8 mouse cellular contexts compared by ENCODE assay signal in genomic region chr7:122065656-122066055, GRCm38 (mm10). TPM values are rescaled to one million over a fixed set of nuclear protein-coding genes. Genes with fewer than 3 reads are reported as not detected.
A peak's percentile ranks its signal among the peaks of the same experiment; 100 is the strongest.
DNase-seq lines count a peak whose midpoint lies in the region; ATAC-seq and TF ChIP-seq lines count a peak whose summit lies in the region.

No protein-coding gene starts in this region.

- H3K4me1 ChIP-seq in heart, embryonic 10.5 days, result peaks cover 20% of the 10 kb centered on the region
- peaks cover 15% of the 10 kb centered on the region; the same call in 1 of the 2 replicates for H3K4me1 ChIP-seq in stomach, embryonic 14.5 days (ENCODE audit: control insufficient read depth, insufficient read depth, low read length)
- no peaks in the 10 kb centered on the region; the same call in 1 of the 2 replicates for H3K4me1 ChIP-seq in stomach, postnatal 0 days (replicated peaks; ENCODE audit: control insufficient read depth, insufficient read depth)
- H3K4me1 ChIP-seq in limb, embryonic 15.5 days, result peaks cover 27% of the 10 kb centered on the region
- H3K4me1 ChIP-seq in stomach, embryonic 16.5 days (ENCODE audit: control insufficient read depth, insufficient read depth, low read length), result peaks cover 23% of the 10 kb centered on the region

- peak; percentile 45 for DNase-seq in heart, embryonic 10.5 days (ENCODE audit: low spot score)
- no peak for DNase-seq in heart, adult 18-20 months
- no peak for DNase-seq in stomach, postnatal 0 days (ENCODE audit: low spot score)
- no peak for DNase-seq in right cerebral cortex, postnatal 4 days
- no peak for DNase-seq in layer of hippocampus, adult 9-10 months (ENCODE audit: low spot score)

- peak overlapping the region; percentile 98; the same call in 1 of the 2 replicates for H3K27ac ChIP-seq in heart, embryonic 10.5 days
- no peak overlapping the region for H3K27ac ChIP-seq in stomach, embryonic 14.5 days (ENCODE audit: low read length)
- no peak overlapping the region for H3K27ac ChIP-seq in stomach, postnatal 0 days (replicated peaks)
- H3K27ac ChIP-seq in limb, embryonic 15.5 days, result no peak overlapping the region
- 0 out of 2 replicates have a peak overlapping the region, but pooled peaks have one; percentile 96 for H3K27ac ChIP-seq in stomach, embryonic 16.5 days (ENCODE audit: low read length)

- WGBS in heart, embryonic 10.5 days, result 39% methylated on average over 1 of the region's 1 CpGs
- WGBS in stomach, embryonic 14.5 days, result 46% methylated on average over 1 of the region's 1 CpGs
- 27% methylated on average over 1 of the region's 1 CpGs for WGBS in stomach, postnatal 0 days
- 63% methylated on average over 1 of the region's 1 CpGs for WGBS in limb, embryonic 15.5 days
- 34% methylated on average over 1 of the region's 1 CpGs for WGBS in stomach, embryonic 16.5 days

- peak overlapping the region; percentile 60 for H3K4me2 ChIP-seq in stomach, embryonic 14.5 days (replicated peaks; ENCODE audit: low read depth, low read length)
- no peak overlapping the region; the same call in 1 of the 2 replicates for H3K4me2 ChIP-seq in stomach, postnatal 0 days (replicated peaks; ENCODE audit: low read depth)
- peak overlapping the region; percentile 67 for H3K4me2 ChIP-seq in limb, embryonic 15.5 days
- H3K4me2 ChIP-seq in stomach, embryonic 16.5 days (ENCODE audit: low read depth, low read length), result peak overlapping the region; percentile 69

- no peak for ATAC-seq in stomach, embryonic 14.5 days (ENCODE audit: insufficient number of reproducible peaks, insufficient read depth, low FRiP score, low read depth)
- no peak for ATAC-seq in stomach, postnatal 0 days (ENCODE audit: low FRiP score, low TSS enrichment)
- no peak for ATAC-seq in limb, embryonic 15.5 days (ENCODE audit: insufficient number of reproducible peaks, low FRiP score, low TSS enrichment, low read depth)
- ATAC-seq in stomach, embryonic 16.5 days (ENCODE audit: insufficient read depth, low FRiP score), result no peak

- peak overlapping the region; percentile 99 for H3K4me3 ChIP-seq in heart, embryonic 10.5 days
- H3K4me3 ChIP-seq in stomach, embryonic 14.5 days (ENCODE audit: low read depth, low read length), result peak overlapping the region; percentile 64; the same call in 1 of the 2 replicates
- H3K4me3 ChIP-seq in stomach, postnatal 0 days (ENCODE audit: low read depth, low read length), result no peak overlapping the region
- peak overlapping the region; percentile 100; the same call in 1 of the 2 replicates for H3K4me3 ChIP-seq in limb, embryonic 15.5 days
- peak overlapping the region; percentile 96 for H3K4me3 ChIP-seq in stomach, embryonic 16.5 days (replicated peaks; ENCODE audit: low read length)

- H3K9ac ChIP-seq in stomach, embryonic 14.5 days (replicated peaks; ENCODE audit: low read depth, low read length), result no peak overlapping the region
- no peak overlapping the region for H3K9ac ChIP-seq in stomach, postnatal 0 days (ENCODE audit: low read length)
- H3K9ac ChIP-seq in limb, embryonic 15.5 days, result no peak overlapping the region
- H3K9ac ChIP-seq in stomach, embryonic 16.5 days (ENCODE audit: low read length), result peak overlapping the region; percentile 95; the same call in 1 of the 2 replicates

- H3K9me3 ChIP-seq in heart, embryonic 10.5 days, result no peaks in the 10 kb centered on the region
- H3K9me3 ChIP-seq in stomach, embryonic 14.5 days (ENCODE audit: control insufficient read depth, low read depth, low read length), result no peaks in the 10 kb centered on the region
- H3K9me3 ChIP-seq in stomach, postnatal 0 days (ENCODE audit: control insufficient read depth, low read length), result no peaks in the 10 kb centered on the region
- H3K9me3 ChIP-seq in limb, embryonic 15.5 days, result no peaks in the 10 kb centered on the region
- H3K9me3 ChIP-seq in stomach, embryonic 16.5 days (replicated peaks; ENCODE audit: control insufficient read depth, low read length), result no peaks in the 10 kb centered on the region

- no peaks in the 10 kb centered on the region for H3K27me3 ChIP-seq in heart, embryonic 10.5 days (ENCODE audit: insufficient read depth, poor library complexity, severe bottlenecking)
- H3K27me3 ChIP-seq in stomach, embryonic 14.5 days (ENCODE audit: control insufficient read depth, insufficient read depth, low read length), result no peaks in the 10 kb centered on the region
- no peaks in the 10 kb centered on the region for H3K27me3 ChIP-seq in stomach, postnatal 0 days (ENCODE audit: control insufficient read depth, insufficient read depth, low read length)
- no peaks in the 10 kb centered on the region for H3K27me3 ChIP-seq in limb, embryonic 15.5 days
- no peaks in the 10 kb centered on the region for H3K27me3 ChIP-seq in stomach, embryonic 16.5 days (ENCODE audit: control insufficient read depth, insufficient read depth, low read length)

- H3K36me3 ChIP-seq in heart, embryonic 10.5 days, result peaks cover 37% of the 10 kb centered on the region
- H3K36me3 ChIP-seq in stomach, embryonic 14.5 days (ENCODE audit: control insufficient read depth, insufficient read depth, low read length), result peaks cover 17% of the 10 kb centered on the region
- peaks cover 4% of the 10 kb centered on the region; the same call in 1 of the 2 replicates for H3K36me3 ChIP-seq in stomach, postnatal 0 days (ENCODE audit: control insufficient read depth, insufficient read depth, low read length)
- H3K36me3 ChIP-seq in limb, embryonic 15.5 days, result peaks cover 28% of the 10 kb centered on the region
- no peaks in the 10 kb centered on the region; the same call in 1 of the 2 replicates for H3K36me3 ChIP-seq in stomach, embryonic 16.5 days (ENCODE audit: control insufficient read depth, insufficient read depth, low read length)

- no peak for TF ChIP-seq EP300 in stomach, postnatal 0 days (optimal IDR thresholded peaks at IDR 0.05)

- TF ChIP-seq CTCF in stomach, postnatal 0 days (IDR thresholded peaks at IDR 0.05; ENCODE audit: low read depth), result no peak

RNA-seq across cellular contexts. Expression of gene Ubfd1, which starts 1.3 kb away (rescaled TPM):
- 60.3 and 81.0 TPM in 2 replicates for polyA plus RNA-seq in heart, embryonic 10.5 days (2016; fragmentation: Nextera tagmentation; extraction: Ambion mirVana)
- total RNA-seq in heart, adult 18-20 months (2021), result 10 to 100 TPM; 36.1 to 41.1 TPM
- polyA plus RNA-seq in stomach, embryonic 14.5 days (2014; fragmentation: Nextera tagmentation; extraction: Ambion mirVana), result 77.5 and 86.2 TPM in 2 replicates
- 22.8 and 23.7 TPM in 2 replicates for polyA plus RNA-seq in stomach, postnatal 0 days (2015; fragmentation: Nextera tagmentation; extraction: Ambion mirVana)
- polyA plus RNA-seq in limb, embryonic 15.5 days (2015; fragmentation: Nextera tagmentation; extraction: Ambion mirVana), result 51.0 and 65.2 TPM in 2 replicates
- 38.7 and 41.0 TPM in 2 replicates for polyA plus RNA-seq in stomach, embryonic 16.5 days (2015; fragmentation: Nextera tagmentation; extraction: Ambion mirVana)

RNA-seq across cellular contexts. Expression of gene Ears2, which starts 1.4 kb away (rescaled TPM):
- 21.5 and 29.1 TPM in 2 replicates for polyA plus RNA-seq in heart, embryonic 10.5 days (2016; fragmentation: Nextera tagmentation; extraction: Ambion mirVana)
- 10 to 100 TPM; 12.3 to 13.4 TPM for total RNA-seq in heart, adult 18-20 months (2021)
- polyA plus RNA-seq in stomach, embryonic 14.5 days (2014; fragmentation: Nextera tagmentation; extraction: Ambion mirVana), result 17.9 and 18.7 TPM in 2 replicates
- 10.7 TPM in 2 replicates for polyA plus RNA-seq in stomach, postnatal 0 days (2015; fragmentation: Nextera tagmentation; extraction: Ambion mirVana)
- polyA plus RNA-seq in limb, embryonic 15.5 days (2015; fragmentation: Nextera tagmentation; extraction: Ambion mirVana), result 16.0 and 16.3 TPM in 2 replicates
- polyA plus RNA-seq in stomach, embryonic 16.5 days (2015; fragmentation: Nextera tagmentation; extraction: Ambion mirVana), result 15.7 and 15.9 TPM in 2 replicates

RNA-seq across cellular contexts. Expression of gene Ndufab1, which starts 36.0 kb away (rescaled TPM):
- 1,058 and 1,342 TPM in 2 replicates for polyA plus RNA-seq in heart, embryonic 10.5 days (2016; fragmentation: Nextera tagmentation; extraction: Ambion mirVana)
- total RNA-seq in heart, adult 18-20 months (2021), result 1,000 to 10,000 TPM; 1,776 to 1,815 TPM
- 623 and 627 TPM in 2 replicates for polyA plus RNA-seq in stomach, embryonic 14.5 days (2014; fragmentation: Nextera tagmentation; extraction: Ambion mirVana)
- 582 and 605 TPM in 2 replicates for polyA plus RNA-seq in stomach, postnatal 0 days (2015; fragmentation: Nextera tagmentation; extraction: Ambion mirVana)
- polyA plus RNA-seq in limb, embryonic 15.5 days (2015; fragmentation: Nextera tagmentation; extraction: Ambion mirVana), result 553 and 558 TPM in 2 replicates
- polyA plus RNA-seq in stomach, embryonic 16.5 days (2015; fragmentation: Nextera tagmentation; extraction: Ambion mirVana), result 620 and 676 TPM in 2 replicates

RNA-seq across cellular contexts. Expression of gene Gga2, which starts 44.6 kb away (rescaled TPM):
- polyA plus RNA-seq in heart, embryonic 10.5 days (2016; fragmentation: Nextera tagmentation; extraction: Ambion mirVana), result 93.6 and 114 TPM in 2 replicates
- 10 to 100 TPM; 36.1 to 36.3 TPM for total RNA-seq in heart, adult 18-20 months (2021)
- polyA plus RNA-seq in stomach, embryonic 14.5 days (2014; fragmentation: Nextera tagmentation; extraction: Ambion mirVana), result 48.2 and 57.7 TPM in 2 replicates
- polyA plus RNA-seq in stomach, postnatal 0 days (2015; fragmentation: Nextera tagmentation; extraction: Ambion mirVana), result 31.5 and 33.5 TPM in 2 replicates
- polyA plus RNA-seq in limb, embryonic 15.5 days (2015; fragmentation: Nextera tagmentation; extraction: Ambion mirVana), result 92.5 and 96.5 TPM in 2 replicates
- polyA plus RNA-seq in stomach, embryonic 16.5 days (2015; fragmentation: Nextera tagmentation; extraction: Ambion mirVana), result 72.0 and 83.5 TPM in 2 replicates

Comparison
In these comparisons a context has a peak if more than half of its experiments do, and no peak if none do; other contexts are left out.
1. H3K27ac ChIP-seq: peak in heart, embryonic 10.5 days (single experiment) and stomach, embryonic 16.5 days (single experiment); none in stomach, embryonic 14.5 days (single experiment), stomach, postnatal 0 days (single experiment) and limb, embryonic 15.5 days (single experiment).